Mouse (Mus musculus) forebrain, embryonic 15.5 days (tissue): ENCODE data around the gene Atp5d. TPM values are rescaled to one million over a fixed set of nuclear protein-coding genes. Genes with fewer than 3 reads are reported as not detected.

Experiments
- ATAC-seq: fragments of 200-750 bp; cut with Nextera tagmentation; replicated peaks from 2 replicates; pipeline ENCODE4 v1.8.0; 2017; ENCODE audit warnings: mild to moderate bottlenecking, moderate TSS enrichment, moderate library complexity
- H3K27ac ChIP-seq: fragments of 300-500 bp; sonication (generic); replicated peaks from 2 replicates; pipeline ENCODE4 v1.5.1; 2015; ENCODE audit warnings: mild to moderate bottlenecking, inconsistent platforms
- H3K27me3 ChIP-seq: fragments of 300-500 bp; sonication (generic); 2 replicates; pipeline ENCODE4 v1.6.1; 2015; ENCODE audit warnings: inconsistent platforms
- H3K36me3 ChIP-seq: fragments of 300-500 bp; sonication (generic); 2 replicates; pipeline ENCODE4 v1.6.1; 2015; ENCODE audit warnings: mild to moderate bottlenecking, inconsistent platforms
- H3K4me1 ChIP-seq: fragments of 300-500 bp; sonication (generic); 2 replicates; pipeline ENCODE4 v1.6.1; 2015; ENCODE audit warnings: inconsistent platforms
- H3K4me2 ChIP-seq: fragments of 300-500 bp; sonication (generic); replicated peaks from 2 replicates; pipeline ENCODE4 v1.6.1; 2015; ENCODE audit warnings: mild to moderate bottlenecking, inconsistent platforms
- H3K4me3 ChIP-seq: fragments of 300-500 bp; sonication (generic); 2 replicates; pipeline ENCODE4 v1.5.1; 2015; ENCODE audit warnings: mild to moderate bottlenecking, inconsistent platforms
- H3K9ac ChIP-seq: fragments of 300-500 bp; sonication (generic); replicated peaks from 2 replicates; pipeline ENCODE4 v1.6.1; 2015; ENCODE audit warnings: mild to moderate bottlenecking, inconsistent platforms
- H3K9me3 ChIP-seq: fragments of 300-500 bp; sonication (generic); 2 replicates; pipeline ENCODE4 v1.6.1; 2016; ENCODE audit warnings: inconsistent platforms
- WGBS: fragments of 180-500 bp; shearing (Covaris S2); methylation state at CpG from one replicate; pipeline ENCODE4 v1.1.7; 2015; ENCODE audit warnings: mixed read lengths; 5-methylcytosine and 5-hydroxymethylcytosine counted together
- polyA plus RNA-seq: library from polyadenylated mRNA; unstranded; fragments of >200 nt; fragmentation: Nextera tagmentation; extraction: Ambion mirVana; gene quantifications from 2 replicates; pipeline ENCODE4 v1.2.1, GENCODE M21; 2015

Gene Atp5d
- polyA plus RNA-seq, 1 experiment from 2014 or later = 444 TPM

GRCm38 (mm10) chr10:80120146-80120545, 18.3 kb upstream of the Atp5d start:
- Histone ChIP-seq H3K4me3 (no peak overlapping the region), H3K4me1 (peaks cover 39% of the 10 kb centered on the region), H3K9me3 (no peaks in the 10 kb centered on the region), H3K9ac (no peak overlapping the region), H3K36me3 (peaks cover 5% of the 10 kb centered on the region; the same call in 1 of the 2 replicates), H3K27me3 (no peaks in the 10 kb centered on the region), H3K27ac (no peak overlapping the region), H3K4me2 (no peak overlapping the region)
- WGBS = 62% methylated on average over 2 of the region's 2 CpGs
- no peak for ATAC-seq

GRCm38 (mm10) chr10:80121639-80122038, 16.8 kb upstream of the Atp5d start:
- Histone ChIP-seq H3K27ac (no peak overlapping the region), H3K4me3 (no peak overlapping the region), H3K9me3 (no peaks in the 10 kb centered on the region), H3K27me3 (no peaks in the 10 kb centered on the region), H3K4me1 (peaks cover 37% of the 10 kb centered on the region), H3K4me2 (no peak overlapping the region), H3K9ac (no peak overlapping the region), H3K36me3 (peaks cover 17% of the 10 kb centered on the region)
- ATAC-seq = no peak
- 97% methylated on average over 2 of the region's 2 CpGs for WGBS

GRCm38 (mm10) chr10:80123932-80124562, 14.4 kb upstream of the Atp5d start:
- peaks cover 13% of the 10 kb centered on the region for H3K4me1 ChIP-seq
- H3K9me3 ChIP-seq = no peaks in the 10 kb centered on the region
- WGBS = 95% methylated on average over 9 of the region's 9 CpGs
- H3K27me3 ChIP-seq = no peaks in the 10 kb centered on the region
- H3K36me3 ChIP-seq = peaks cover 41% of the 10 kb centered on the region
- H3K4me3 ChIP-seq = no peak overlapping the region
- H3K27ac ChIP-seq = no peak overlapping the region
- no peak overlapping the region for H3K9ac ChIP-seq
- H3K4me2 ChIP-seq = no peak overlapping the region
- no peak for ATAC-seq

- Histone ChIP-seq H3K9ac (no peak overlapping the region), H3K4me2 (no peak overlapping the region), H3K9me3 (no peaks in the 10 kb centered on the region), H3K27me3 (no peaks in the 10 kb centered on the region), H3K27ac (no peak overlapping the region), H3K4me3 (no peak overlapping the region), H3K36me3 (peaks cover 75% of the 10 kb centered on the region), H3K4me1 (peaks cover 15% of the 10 kb centered on the region)
- WGBS = 93% methylated on average over 8 of the region's 8 CpGs
- no peak for ATAC-seq
Measured at GRCm38 (mm10) chr10:80127920-80128319, 10.5 kb upstream of the Atp5d start.

DNA sequence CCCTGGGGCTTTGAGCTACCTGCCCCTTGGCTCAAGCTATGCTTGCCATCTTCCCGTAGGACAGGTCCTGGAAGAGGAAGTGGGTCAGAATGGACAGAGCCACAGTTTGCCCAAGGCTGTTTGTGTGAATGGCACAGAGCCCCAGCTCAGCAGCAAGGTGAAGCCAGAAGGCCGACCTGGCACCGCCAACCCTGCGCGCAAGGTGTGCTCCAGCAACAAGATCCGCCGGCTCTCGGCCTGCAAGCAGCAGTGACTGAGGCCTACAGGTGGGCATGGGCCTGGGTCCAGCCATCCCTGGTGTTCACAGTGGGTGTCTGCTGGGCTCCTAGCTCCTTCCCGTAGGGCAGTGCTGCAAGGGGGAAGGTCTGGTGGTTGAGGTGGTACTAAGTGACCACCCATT, 8.6 kb upstream of the Atp5d start:
- Histone ChIP-seq H3K9me3 (no peaks in the 10 kb centered on the region), H3K27me3 (no peaks in the 10 kb centered on the region), H3K4me2 (no peak overlapping the region), H3K9ac (no peak overlapping the region), H3K27ac (no peak overlapping the region), H3K4me3 (no peak overlapping the region), H3K36me3 (peaks cover 92% of the 10 kb centered on the region), H3K4me1 (peaks cover 21% of the 10 kb centered on the region)
- no peak for ATAC-seq
- WGBS = 92% methylated on average over 9 of the region's 9 CpGs

DNA sequence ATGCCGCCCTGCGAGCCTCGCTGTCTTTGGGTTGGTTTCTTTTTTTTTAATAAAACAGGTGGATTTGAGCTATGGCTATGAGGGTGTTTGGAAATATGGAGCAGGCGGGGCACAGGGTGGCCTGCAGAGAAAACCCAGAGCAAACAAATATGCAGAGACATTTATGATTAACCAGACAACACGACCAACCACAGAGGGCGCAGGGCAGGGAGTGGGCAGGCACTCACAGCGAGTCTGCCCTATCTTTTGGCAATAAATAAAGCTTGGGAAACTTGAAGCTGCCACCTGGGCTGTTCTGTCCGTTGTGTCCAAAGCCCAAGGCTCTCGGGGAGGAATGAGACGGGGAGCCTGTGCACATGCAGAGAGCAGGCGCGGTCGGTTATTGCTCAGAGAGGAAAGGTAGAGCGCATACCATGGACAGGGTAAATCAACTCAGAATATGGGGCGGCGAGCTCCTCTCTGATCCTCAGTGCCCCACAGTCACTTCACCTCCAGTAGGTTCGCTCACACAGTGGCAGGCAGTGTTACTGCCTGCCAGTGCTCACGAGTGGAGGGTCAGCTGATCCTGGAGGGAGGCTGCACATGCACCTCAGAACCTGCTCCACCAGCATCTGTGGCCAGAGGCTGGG, 7.9 kb upstream of the Atp5d start:
- H3K36me3 ChIP-seq = peaks cover 89% of the 10 kb centered on the region
- peaks cover 21% of the 10 kb centered on the region for H3K4me1 ChIP-seq
- H3K4me2 ChIP-seq = no peak overlapping the region
- H3K27ac ChIP-seq = 0 out of 2 replicates have a peak overlapping the region, but pooled peaks have one; percentile 16
- H3K27me3 ChIP-seq = no peaks in the 10 kb centered on the region
- WGBS = 85% methylated on average over 18 of the region's 18 CpGs
- no peak overlapping the region for H3K4me3 ChIP-seq
- H3K9me3 ChIP-seq = no peaks in the 10 kb centered on the region
- ATAC-seq = no peak
- H3K9ac ChIP-seq = no peak overlapping the region

GRCm38 (mm10) chr10:80131316-80131951, 7.0 kb upstream of the Atp5d start:
- Histone ChIP-seq H3K9ac (peak overlapping the region; percentile 17; the same call in 1 of the 2 replicates), H3K4me1 (peaks cover 25% of the 10 kb centered on the region), H3K9me3 (no peaks in the 10 kb centered on the region), H3K36me3 (peaks cover 87% of the 10 kb centered on the region), H3K27ac (0 out of 2 replicates have a peak overlapping the region, but pooled peaks have one; percentile 16), H3K4me2 (peak overlapping the region; percentile 17), H3K27me3 (no peaks in the 10 kb centered on the region), H3K4me3 (peak overlapping the region; percentile 13)
- peak; percentile 36; the same call in 1 of the 2 replicates for ATAC-seq
- 17% methylated on average over 55 of the region's 55 CpGs for WGBS

DNA sequence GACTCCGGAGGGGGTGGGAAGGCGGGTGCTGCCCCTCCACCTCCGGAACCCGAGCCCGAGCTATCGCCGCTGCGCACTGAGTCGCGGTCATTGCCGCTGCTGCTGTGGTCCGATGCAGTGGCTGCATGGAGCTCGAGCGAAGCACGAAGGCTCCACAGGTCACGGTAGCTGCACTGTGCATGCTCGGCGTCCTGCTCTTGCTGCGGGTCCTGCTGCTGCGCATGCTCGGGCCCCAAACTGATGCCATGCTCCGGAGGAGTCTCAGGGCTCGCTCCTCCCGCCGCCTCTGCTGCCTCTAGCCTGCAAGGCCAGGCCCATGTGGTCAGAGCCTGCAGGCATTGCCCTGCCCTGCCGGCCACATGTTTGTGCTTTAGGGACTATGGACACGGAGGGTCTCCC, 6.5 kb upstream of the Atp5d start:
- Histone ChIP-seq H3K27me3 (no peaks in the 10 kb centered on the region), H3K36me3 (peaks cover 82% of the 10 kb centered on the region), H3K4me1 (peaks cover 30% of the 10 kb centered on the region), H3K9me3 (no peaks in the 10 kb centered on the region), H3K27ac (no peak overlapping the region), H3K4me3 (peak overlapping the region; percentile 13; the same call in 1 of the 2 replicates), H3K9ac (peak overlapping the region; percentile 17; the same call in 1 of the 2 replicates), H3K4me2 (peak overlapping the region; percentile 17)
- 37% methylated on average over 27 of the region's 27 CpGs for WGBS
- ATAC-seq = no peak

- Histone ChIP-seq H3K4me3 (no peak overlapping the region), H3K27ac (no peak overlapping the region; the same call in 1 of the 2 replicates), H3K9ac (no peak overlapping the region), H3K9me3 (no peaks in the 10 kb centered on the region), H3K4me1 (peaks cover 44% of the 10 kb centered on the region), H3K4me2 (no peak overlapping the region), H3K27me3 (no peaks in the 10 kb centered on the region), H3K36me3 (peaks cover 68% of the 10 kb centered on the region)
- WGBS = 62% methylated on average over 8 of the region's 8 CpGs
- ATAC-seq = no peak
Measured at GRCm38 (mm10) chr10:80133226-80133849, 5.1 kb upstream of the Atp5d start.

- peaks cover 51% of the 10 kb centered on the region for H3K4me1 ChIP-seq
- H3K27me3 ChIP-seq = no peaks in the 10 kb centered on the region
- WGBS = 89% methylated on average over 9 of the region's 9 CpGs
- H3K4me3 ChIP-seq = no peak overlapping the region
- no peak overlapping the region for H3K4me2 ChIP-seq
- no peak for ATAC-seq
- no peak overlapping the region for H3K27ac ChIP-seq
- no peak overlapping the region for H3K9ac ChIP-seq
- no peaks in the 10 kb centered on the region for H3K9me3 ChIP-seq
- peaks cover 58% of the 10 kb centered on the region for H3K36me3 ChIP-seq
Measured at GRCm38 (mm10) chr10:80134421-80134820, 4.0 kb upstream of the Atp5d start.

DNA sequence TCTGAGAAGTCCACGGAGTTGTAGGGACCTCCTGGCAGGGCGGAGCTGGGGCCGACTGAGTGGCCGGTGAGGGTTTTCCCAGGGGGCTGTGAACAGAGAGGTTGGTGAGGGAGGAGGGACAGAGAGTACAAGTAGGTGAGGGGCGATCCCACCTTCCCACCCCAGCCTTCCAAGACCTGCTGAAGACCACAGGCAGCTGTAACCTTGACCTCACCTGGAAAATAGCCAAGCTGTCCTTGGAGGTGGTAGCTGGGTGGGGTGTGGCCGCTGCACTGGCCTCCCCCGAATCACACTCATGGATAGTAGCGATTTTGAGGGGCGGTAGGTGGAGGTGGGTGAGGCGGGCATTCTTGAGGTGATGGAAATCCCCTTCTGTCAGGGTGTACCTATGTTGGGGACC, 3.3 kb upstream of the Atp5d start:
- Histone ChIP-seq H3K9me3 (no peaks in the 10 kb centered on the region), H3K4me1 (peaks cover 54% of the 10 kb centered on the region), H3K27me3 (no peaks in the 10 kb centered on the region), H3K4me3 (no peak overlapping the region), H3K9ac (no peak overlapping the region), H3K27ac (no peak overlapping the region), H3K4me2 (no peak overlapping the region), H3K36me3 (peaks cover 50% of the 10 kb centered on the region)
- no peak for ATAC-seq
- 89% methylated on average over 10 of the region's 10 CpGs for WGBS

DNA sequence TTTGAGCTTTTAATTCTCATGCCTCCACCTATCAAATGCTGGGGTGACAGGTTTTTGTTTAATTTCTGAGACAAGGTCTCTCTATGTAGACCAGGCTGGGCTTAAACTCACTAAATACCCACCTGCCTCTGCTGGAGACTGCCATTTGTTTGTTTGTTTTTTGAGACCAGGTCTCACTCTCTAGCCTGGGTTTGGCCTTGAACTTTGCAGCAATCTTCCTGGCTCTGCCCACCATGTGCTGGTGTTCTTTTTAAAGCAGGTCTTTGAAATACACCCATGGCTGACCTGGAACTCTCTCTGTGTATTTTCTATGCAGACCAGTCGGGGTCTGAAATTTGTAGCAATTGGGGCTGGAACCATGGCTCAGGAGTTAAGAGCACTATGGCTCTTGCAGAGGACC, 2.8 kb upstream of the Atp5d start:
- Histone ChIP-seq H3K4me3 (no peak overlapping the region), H3K4me2 (no peak overlapping the region), H3K9ac (no peak overlapping the region), H3K4me1 (peaks cover 57% of the 10 kb centered on the region), H3K27me3 (no peaks in the 10 kb centered on the region), H3K9me3 (no peaks in the 10 kb centered on the region), H3K27ac (no peak overlapping the region), H3K36me3 (peaks cover 45% of the 10 kb centered on the region)
- 92% methylated on average over 1 of the region's 1 CpGs for WGBS
- ATAC-seq = no peak
